Mouse (Mus musculus) liver, embryonic 14.5 days (tissue): ENCODE measurements around the gene Castor2.

ENCODE experiments used
- CTCF ChIP-seq: IDR thresholded peaks from 2 replicates; pipeline ENCODE4 v1.5.1; 2016; ENCODE audit warnings: antibody characterized with exemption, low read depth, control low read depth
- EP300 ChIP-seq: IDR thresholded peaks from 2 replicates; pipeline ENCODE4 v1.6.1; 2016; ENCODE audit warnings: antibody characterized with exemption, low read depth

DNA sequence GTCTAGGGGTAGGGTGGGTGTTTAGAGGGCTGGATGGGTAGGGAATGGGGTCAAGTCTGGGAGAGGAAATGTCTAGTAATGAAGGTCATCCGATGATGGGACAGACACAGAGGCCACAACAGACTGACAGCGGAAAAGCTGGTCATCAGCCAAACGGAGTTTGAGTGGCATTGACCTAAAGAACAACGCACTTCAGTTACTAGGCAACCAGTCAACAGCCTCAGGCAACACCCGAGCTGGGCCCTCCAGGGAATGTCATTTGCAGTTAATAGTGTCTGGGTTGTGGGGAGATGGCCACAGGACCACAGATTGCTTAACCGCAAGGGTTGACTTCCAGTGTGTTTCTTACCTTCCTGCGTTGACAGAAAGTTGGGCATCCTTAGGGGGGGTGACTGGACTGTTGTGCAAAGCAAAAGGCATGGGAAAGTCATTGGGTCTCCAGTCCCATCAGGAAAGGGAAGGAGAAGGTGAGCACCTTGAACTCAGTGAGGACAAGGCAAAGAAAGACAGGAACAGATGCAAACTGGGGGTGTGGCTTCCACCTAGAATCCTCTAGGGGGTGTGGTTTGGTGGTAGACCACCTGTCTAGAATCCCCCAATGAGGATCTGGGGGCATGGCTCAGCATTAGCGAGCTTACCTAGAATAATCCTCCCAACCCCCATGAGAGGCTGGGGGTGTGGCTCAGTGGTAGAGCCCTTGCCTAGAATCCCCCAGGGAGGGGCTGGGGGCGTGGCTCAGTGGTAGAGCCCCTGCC, 21.8 kb downstream of the Castor2 start:
- no peak for TF ChIP-seq CTCF
- TF ChIP-seq EP300, result no peak
